Mouse (Mus musculus) testis, adult 2 months (tissue): ENCODE results near the gene Lpgat1. TPM values are rescaled to one million over a fixed set of nuclear protein-coding genes. Genes with fewer than 3 reads are reported as not detected.
A peak's percentile ranks its signal among the peaks of the same experiment; 100 is the strongest.

Source experiments
- H3K27ac ChIP-seq: fragments of 200-500 bp; 2 replicates; pipeline ENCODE4 v1.5.1; 2012; ENCODE audit warnings: low read depth, low read length; ENCODE audit not compliant: control insufficient read depth, insufficient read depth
- H3K27me3 ChIP-seq: fragments of 200-500 bp; 2 replicates; pipeline ENCODE4 v1.6.1; 2012; ENCODE audit warnings: mild to moderate bottlenecking, low read length, moderate library complexity; ENCODE audit not compliant: control insufficient read depth, insufficient read depth
- H3K36me3 ChIP-seq: fragments of 200-500 bp; 2 replicates; pipeline ENCODE4 v1.6.1; 2012; ENCODE audit warnings: mild to moderate bottlenecking, low read length; ENCODE audit not compliant: control insufficient read depth, insufficient read depth
- H3K4me1 ChIP-seq: fragments of 200-500 bp; 2 replicates; pipeline ENCODE4 v1.6.1; 2012; ENCODE audit warnings: low read length; ENCODE audit not compliant: control insufficient read depth, insufficient read depth
- H3K4me3 ChIP-seq: fragments of 200-500 bp; 2 replicates; pipeline ENCODE4 v1.5.1; 2012; ENCODE audit warnings: low read depth, mild to moderate bottlenecking, low read length, moderate library complexity, mixed read lengths; ENCODE audit not compliant: control insufficient read depth
- CTCF ChIP-seq: fragments of 200-500 bp; IDR thresholded peaks from 2 replicates; pipeline ENCODE4 v1.5.1; 2012; ENCODE audit warnings: low read depth, mild to moderate bottlenecking, inconsistent platforms, low read length, moderate library complexity; ENCODE audit not compliant: control insufficient read depth, insufficient read depth, insufficient replicate concordance
- POLR2A ChIP-seq: fragments of 200-500 bp; IDR thresholded peaks from 2 replicates; pipeline ENCODE4 v1.6.1; 2012; ENCODE audit warnings: low read depth, mild to moderate bottlenecking, inconsistent platforms, low read length, moderate library complexity; ENCODE audit not compliant: control insufficient read depth
- polyA plus RNA-seq: library from polyadenylated mRNA; depleted of rRNA; stranded (reverse); fragments of >200 nt; gene quantifications from 2 replicates; pipeline ENCODE4 v1.2.3, GENCODE M21; 2012

Lpgat1 gene
- polyA plus RNA-seq, 1 experiment = 26.7 TPM

DNA sequence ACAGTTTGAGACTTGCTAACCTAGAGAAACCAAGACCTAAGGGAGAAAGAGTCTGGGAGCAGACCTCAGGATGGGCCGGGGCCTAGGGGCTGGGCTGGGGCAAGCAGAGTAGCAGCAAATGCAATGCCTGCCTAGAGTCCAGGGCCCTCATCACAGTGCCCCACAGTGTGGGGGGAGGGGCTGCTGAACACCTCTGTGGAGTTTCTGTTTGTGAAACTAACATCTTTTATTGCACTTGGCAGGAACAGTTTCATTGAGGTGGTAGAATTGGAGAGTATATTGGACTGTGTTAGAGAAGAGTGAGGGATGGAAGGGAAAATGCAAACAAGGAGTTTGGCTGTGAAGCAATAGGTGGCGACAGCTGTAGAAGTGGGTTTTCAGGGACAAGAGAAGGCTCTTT lies 21.1 kb downstream of the Lpgat1 start:
- H3K27me3 ChIP-seq = no peaks in the 10 kb centered on the region
- no peak overlapping the region for H3K4me3 ChIP-seq
- no peak for TF ChIP-seq POLR2A
- no peak for TF ChIP-seq CTCF
- H3K27ac ChIP-seq = no peak overlapping the region
- H3K36me3 ChIP-seq = no peaks in the 10 kb centered on the region
- H3K4me1 ChIP-seq = no peaks in the 10 kb centered on the region

DNA sequence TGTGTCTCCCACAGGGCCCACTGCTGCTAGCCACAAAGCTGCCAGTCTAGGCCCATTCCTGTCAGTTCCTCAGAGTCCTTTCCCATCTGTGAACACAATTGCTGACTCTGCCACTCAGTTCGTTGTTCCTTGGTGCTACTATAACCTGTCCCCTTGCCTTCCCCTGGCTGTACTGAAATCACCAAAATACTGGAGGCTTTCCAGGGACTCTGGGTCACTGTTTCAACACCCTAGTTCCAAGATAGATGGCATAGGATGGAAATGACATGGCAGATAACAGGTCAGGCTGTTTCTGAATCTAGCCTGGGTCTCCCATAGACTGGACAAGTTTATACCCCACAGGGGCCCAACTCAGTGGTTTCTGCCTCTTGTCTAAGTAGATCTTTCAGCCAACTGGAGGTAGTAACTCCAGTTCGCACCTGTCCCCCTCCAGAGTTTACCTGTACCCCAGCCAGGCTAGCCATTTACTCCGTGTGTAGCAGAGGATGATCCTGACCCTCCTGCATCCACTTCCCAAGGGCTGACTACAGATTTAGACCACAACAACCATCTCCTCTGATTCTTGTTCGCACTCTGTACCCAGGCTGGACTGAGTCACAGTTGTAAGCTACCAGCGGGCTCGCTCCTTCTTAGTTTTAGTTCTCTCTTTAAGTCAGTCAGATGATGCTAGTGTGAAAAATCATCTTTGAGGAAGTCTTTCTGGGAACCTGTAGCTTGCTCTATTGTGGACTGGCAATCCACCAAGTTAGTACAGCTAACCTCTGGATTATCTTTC lies 23.1 kb downstream of the Lpgat1 start:
- H3K36me3 ChIP-seq = no peaks in the 10 kb centered on the region
- no peak overlapping the region for H3K4me3 ChIP-seq
- no peaks in the 10 kb centered on the region for H3K27me3 ChIP-seq
- no peaks in the 10 kb centered on the region for H3K4me1 ChIP-seq
- no peak overlapping the region for H3K27ac ChIP-seq
- TF ChIP-seq CTCF (no peak), POLR2A (no peak)

DNA sequence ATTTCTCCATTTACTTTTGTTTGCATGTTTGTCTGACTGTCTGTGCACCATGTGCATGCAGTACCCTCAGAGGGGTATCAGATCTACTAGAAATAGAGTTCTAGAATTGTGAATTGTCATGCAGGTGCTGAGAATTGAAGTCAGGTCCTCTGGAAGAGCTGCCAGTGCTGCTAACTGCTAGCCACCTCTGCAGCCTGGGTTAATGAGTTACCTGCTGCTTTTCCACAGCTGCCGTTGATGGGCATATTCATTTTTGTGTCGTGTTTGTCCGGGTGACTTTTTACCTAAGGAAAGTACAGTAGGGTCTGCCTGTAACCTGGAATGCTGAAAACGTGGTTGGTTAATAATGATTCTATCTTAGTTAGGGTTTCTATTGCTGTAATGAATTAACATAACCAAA lies 24.0 kb downstream of the Lpgat1 start:
- Histone ChIP-seq H3K4me3 (no peak overlapping the region), H3K36me3 (no peaks in the 10 kb centered on the region), H3K27me3 (no peaks in the 10 kb centered on the region), H3K4me1 (no peaks in the 10 kb centered on the region), H3K27ac (no peak overlapping the region)
- no peak for TF ChIP-seq POLR2A
- no peak for TF ChIP-seq CTCF

DNA sequence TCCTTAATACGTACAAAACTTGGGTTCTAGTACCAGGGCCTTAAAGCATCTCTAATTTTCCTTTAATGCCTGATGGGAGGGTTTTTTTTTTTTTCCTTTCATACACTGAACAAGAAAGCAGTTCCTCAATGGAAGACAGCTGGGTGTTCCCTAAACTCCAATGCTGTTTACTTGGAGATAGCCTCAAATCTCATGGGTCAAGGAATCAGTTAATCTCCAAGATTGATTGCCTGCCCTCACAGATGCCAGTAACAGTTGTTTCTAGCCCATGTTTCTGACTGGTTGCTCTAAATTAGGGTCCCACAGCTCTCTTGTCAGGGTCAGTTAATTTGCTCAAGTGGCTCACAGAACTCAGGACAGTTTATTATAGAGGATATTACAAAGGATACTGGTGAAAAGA lies 30.8 kb downstream of the Lpgat1 start:
- Histone ChIP-seq H3K4me1 (no peaks in the 10 kb centered on the region), H3K36me3 (no peaks in the 10 kb centered on the region), H3K27ac (no peak overlapping the region), H3K27me3 (no peaks in the 10 kb centered on the region), H3K4me3 (no peak overlapping the region)
- no peak for TF ChIP-seq POLR2A
- TF ChIP-seq CTCF = no peak

DNA sequence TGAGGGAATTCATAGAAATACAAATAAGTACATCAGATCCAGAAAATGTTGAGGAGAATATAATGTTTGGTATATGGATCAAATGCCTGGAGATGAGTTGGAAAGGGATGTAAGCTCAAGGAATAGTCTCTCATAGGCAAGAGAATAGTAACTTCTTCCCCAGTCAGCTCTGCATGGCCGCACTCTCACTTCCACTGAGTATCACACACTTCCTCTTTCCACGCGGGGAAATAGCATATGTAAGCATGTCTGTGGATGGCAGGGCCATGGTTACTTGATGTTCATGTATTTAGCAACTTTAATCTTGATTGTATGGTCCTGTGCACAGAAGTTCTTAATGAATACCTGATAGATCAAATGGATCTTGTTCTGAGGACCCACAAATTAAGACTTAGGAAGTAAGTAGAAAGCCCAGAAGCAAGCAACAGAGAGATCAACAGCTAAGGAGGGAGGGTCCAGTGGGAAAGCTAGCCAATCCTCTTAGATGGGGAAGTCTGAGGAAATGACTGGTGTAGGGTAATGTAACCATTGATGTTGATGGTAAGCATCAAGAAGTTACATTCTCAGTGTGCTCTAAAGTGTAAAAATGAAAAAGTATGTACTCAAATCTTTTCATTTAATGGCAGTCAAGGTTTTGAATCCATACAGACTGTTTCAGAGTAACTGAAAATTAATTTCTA lies 39.0 kb downstream of the Lpgat1 start:
- TF ChIP-seq POLR2A (no peak), CTCF (no peak)
- 0 out of 2 replicates have a peak, but pooled peaks cover 2% of the 10 kb centered on the region for H3K36me3 ChIP-seq

DNA sequence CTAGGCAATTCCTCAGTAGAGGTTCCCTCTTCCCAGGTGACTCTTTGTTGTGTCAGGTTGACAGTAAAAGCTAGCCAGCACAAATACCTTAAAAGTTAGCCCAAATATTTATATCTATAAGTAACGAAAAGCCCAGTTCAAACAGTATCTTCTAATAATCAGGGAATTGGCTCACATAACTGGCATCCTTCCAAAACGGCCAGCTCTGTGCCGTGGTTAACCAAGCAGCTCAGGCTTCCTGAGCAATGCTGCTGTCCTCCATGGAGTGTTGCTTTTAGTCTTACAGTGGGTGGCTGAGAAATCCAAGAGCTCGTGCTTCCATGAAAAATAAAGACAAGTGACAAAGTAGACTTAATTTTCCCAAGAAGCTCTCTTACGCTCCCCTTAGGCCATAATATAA lies 56.5 kb downstream of the Lpgat1 start:
- H3K4me1 ChIP-seq = no peaks in the 10 kb centered on the region
- TF ChIP-seq POLR2A = no peak
- no peaks in the 10 kb centered on the region for H3K27me3 ChIP-seq
- H3K4me3 ChIP-seq = no peak overlapping the region
- no peak overlapping the region for H3K27ac ChIP-seq
- H3K36me3 ChIP-seq = no peaks in the 10 kb centered on the region; the same call in 1 of the 2 replicates

More for the DNA sequence above, 39.0 kb downstream of the Lpgat1 start:
- Histone ChIP-seq H3K4me3 (no peak overlapping the region), H3K27ac (no peak overlapping the region), H3K4me1 (no peaks in the 10 kb centered on the region), H3K27me3 (no peaks in the 10 kb centered on the region)

DNA sequence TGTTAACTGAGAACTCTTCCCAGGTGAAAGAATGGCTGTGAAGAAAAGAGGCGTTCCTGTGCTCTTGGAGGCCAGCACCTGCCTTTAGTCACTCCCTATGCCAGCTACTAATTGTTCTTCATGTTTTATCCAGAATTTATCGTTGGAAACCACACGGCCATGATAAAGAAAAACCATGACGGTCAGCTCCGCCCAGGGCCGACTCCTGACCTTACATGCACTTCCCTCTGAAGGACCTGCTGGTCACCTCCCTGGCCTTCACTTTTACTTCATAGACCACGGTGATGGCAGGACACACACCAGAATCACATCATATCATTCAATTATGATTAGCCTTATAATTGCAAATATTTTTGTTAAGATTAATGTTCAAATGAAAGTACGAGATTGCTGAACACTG lies 57.5 kb downstream of the Lpgat1 start:
- Histone ChIP-seq H3K27ac (0 out of 2 replicates have a peak overlapping the region, but pooled peaks have one; percentile 16), H3K27me3 (no peaks in the 10 kb centered on the region), H3K4me1 (no peaks in the 10 kb centered on the region), H3K36me3 (no peaks in the 10 kb centered on the region; the same call in 1 of the 2 replicates), H3K4me3 (no peak overlapping the region)
- TF ChIP-seq POLR2A (no peak), CTCF (no peak)

DNA sequence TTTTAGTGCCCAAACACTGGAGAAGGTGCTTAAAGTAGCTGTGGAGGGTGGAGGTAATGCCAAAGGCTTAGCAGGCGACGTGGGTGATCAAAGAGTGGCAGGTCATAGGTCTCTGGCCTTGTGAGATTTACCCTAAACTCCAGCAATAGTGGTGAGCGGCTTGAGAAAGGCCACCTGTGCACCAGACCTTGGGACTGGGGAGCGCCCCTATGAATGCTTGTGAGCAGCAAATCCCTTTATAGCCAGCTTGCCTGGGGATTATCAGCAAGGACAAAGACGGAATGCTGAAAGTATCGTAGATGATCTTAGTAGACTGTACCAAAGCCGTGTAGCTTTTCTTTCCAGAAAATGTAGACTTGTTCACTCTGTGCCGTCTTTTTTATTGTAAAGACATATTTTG lies 59.9 kb downstream of the Lpgat1 start:
- TF ChIP-seq POLR2A (no peak), CTCF (no peak)
- Histone ChIP-seq H3K27ac (no peak overlapping the region), H3K4me3 (no peak overlapping the region), H3K4me1 (no peaks in the 10 kb centered on the region), H3K36me3 (no peaks in the 10 kb centered on the region; the same call in 1 of the 2 replicates), H3K27me3 (no peaks in the 10 kb centered on the region)
